Mouse (Mus musculus) kidney, embryonic 15.5 days (tissue): ENCODE data around the gene Mdm2. TPM values are rescaled to one million over a fixed set of nuclear protein-coding genes. Genes with fewer than 3 reads are reported as not detected.

Source experiments
- ATAC-seq: fragments of 200-750 bp; cut with Nextera tagmentation; replicated peaks from 2 replicates; pipeline ENCODE4 v1.8.0; 2017; ENCODE audit warnings: moderate TSS enrichment; ENCODE audit not compliant: low FRiP score
- H3K27ac ChIP-seq: fragments of 300-500 bp; sonication (generic); 2 replicates; pipeline ENCODE4 v1.5.1; 2015; ENCODE audit warnings: mild to moderate bottlenecking, inconsistent platforms
- H3K27me3 ChIP-seq: fragments of 300-500 bp; sonication (generic); 2 replicates; pipeline ENCODE4 v1.6.1; 2015; ENCODE audit warnings: inconsistent platforms
- H3K36me3 ChIP-seq: fragments of 300-500 bp; sonication (generic); 2 replicates; pipeline ENCODE4 v1.6.1; 2015; ENCODE audit warnings: inconsistent platforms
- H3K4me1 ChIP-seq: fragments of 300-500 bp; sonication (generic); 2 replicates; pipeline ENCODE4 v1.6.1; 2015; ENCODE audit warnings: inconsistent platforms
- H3K4me2 ChIP-seq: fragments of 300-500 bp; sonication (generic); 2 replicates; pipeline ENCODE4 v1.6.1; 2015; ENCODE audit warnings: moderate library complexity, mild to moderate bottlenecking, inconsistent platforms
- H3K4me3 ChIP-seq: fragments of 300-500 bp; sonication (generic); replicated peaks from 2 replicates; pipeline ENCODE4 v1.5.1; 2015; ENCODE audit warnings: mild to moderate bottlenecking, inconsistent platforms
- H3K9ac ChIP-seq: fragments of 300-500 bp; sonication (generic); 2 replicates; pipeline ENCODE4 v1.6.1; 2015; ENCODE audit warnings: mild to moderate bottlenecking, inconsistent platforms
- H3K9me3 ChIP-seq: fragments of 300-500 bp; sonication (generic); replicated peaks from 2 replicates; pipeline ENCODE4 v1.6.1; 2016; ENCODE audit warnings: inconsistent platforms
- WGBS: fragments of 180-500 bp; shearing (Covaris S2); methylation state at CpG from one replicate; pipeline ENCODE4 v1.1.7; 2015; ENCODE audit warnings: mixed read lengths; 5-methylcytosine and 5-hydroxymethylcytosine counted together
- polyA plus RNA-seq: library from polyadenylated mRNA; unstranded; fragments of >200 nt; fragmentation: Nextera tagmentation; extraction: Ambion mirVana; gene quantifications from 2 replicates; pipeline ENCODE4 v1.2.1, GENCODE M21; 2015

The Mdm2 gene
- polyA plus RNA-seq, 1 experiment from 2014 or later = 49.7 TPM

DNA sequence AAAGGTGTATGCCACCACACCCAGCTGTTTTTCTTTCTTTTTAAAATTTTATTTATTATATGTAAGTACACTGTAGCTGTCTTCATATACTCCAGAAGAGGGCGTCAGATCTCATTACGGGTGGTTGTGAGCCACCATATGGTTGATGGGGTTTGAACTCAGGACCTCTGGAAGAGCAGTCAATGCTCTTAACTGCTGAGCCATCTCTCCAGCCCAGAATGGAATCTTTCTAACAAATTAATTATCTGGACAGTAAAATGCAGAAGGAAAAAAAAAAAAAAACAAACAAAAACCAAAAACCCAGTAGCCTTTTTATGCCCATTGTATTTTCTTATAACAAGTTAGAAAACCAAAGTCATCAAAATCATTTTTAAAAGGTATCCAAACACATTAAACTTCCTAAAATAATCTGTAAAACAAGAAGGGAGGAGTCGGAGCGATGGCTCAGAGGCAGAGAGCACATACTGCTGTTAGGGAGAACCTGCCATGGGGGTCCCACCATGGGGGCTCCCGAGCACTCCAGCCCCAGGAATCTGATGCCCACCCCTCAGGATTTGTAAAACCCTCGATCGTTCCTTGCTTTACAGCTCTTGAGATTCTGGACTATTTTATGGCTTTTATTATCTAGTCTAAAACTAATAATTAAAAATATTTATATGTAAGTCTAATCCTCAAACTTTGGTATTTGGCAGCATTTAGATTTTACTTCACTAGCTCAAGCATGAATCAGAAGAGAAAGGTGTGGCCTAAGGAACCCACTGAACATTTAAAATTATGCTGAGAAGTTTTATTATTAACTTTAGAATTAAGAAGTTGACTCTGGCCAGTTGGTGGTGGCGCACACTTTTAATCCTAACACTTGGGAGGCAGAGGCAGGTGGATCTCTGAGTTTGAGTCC is 43.4 kb upstream of the Mdm2 start:
- Histone ChIP-seq H3K4me2 (no peak overlapping the region), H3K4me3 (no peak overlapping the region), H3K4me1 (no peaks in the 10 kb centered on the region), H3K36me3 (peaks cover 92% of the 10 kb centered on the region), H3K27me3 (no peaks in the 10 kb centered on the region), H3K9me3 (no peaks in the 10 kb centered on the region), H3K27ac (no peak overlapping the region), H3K9ac (no peak overlapping the region)
- no peak for ATAC-seq
- WGBS = 95% methylated on average over 8 of the region's 8 CpGs

DNA sequence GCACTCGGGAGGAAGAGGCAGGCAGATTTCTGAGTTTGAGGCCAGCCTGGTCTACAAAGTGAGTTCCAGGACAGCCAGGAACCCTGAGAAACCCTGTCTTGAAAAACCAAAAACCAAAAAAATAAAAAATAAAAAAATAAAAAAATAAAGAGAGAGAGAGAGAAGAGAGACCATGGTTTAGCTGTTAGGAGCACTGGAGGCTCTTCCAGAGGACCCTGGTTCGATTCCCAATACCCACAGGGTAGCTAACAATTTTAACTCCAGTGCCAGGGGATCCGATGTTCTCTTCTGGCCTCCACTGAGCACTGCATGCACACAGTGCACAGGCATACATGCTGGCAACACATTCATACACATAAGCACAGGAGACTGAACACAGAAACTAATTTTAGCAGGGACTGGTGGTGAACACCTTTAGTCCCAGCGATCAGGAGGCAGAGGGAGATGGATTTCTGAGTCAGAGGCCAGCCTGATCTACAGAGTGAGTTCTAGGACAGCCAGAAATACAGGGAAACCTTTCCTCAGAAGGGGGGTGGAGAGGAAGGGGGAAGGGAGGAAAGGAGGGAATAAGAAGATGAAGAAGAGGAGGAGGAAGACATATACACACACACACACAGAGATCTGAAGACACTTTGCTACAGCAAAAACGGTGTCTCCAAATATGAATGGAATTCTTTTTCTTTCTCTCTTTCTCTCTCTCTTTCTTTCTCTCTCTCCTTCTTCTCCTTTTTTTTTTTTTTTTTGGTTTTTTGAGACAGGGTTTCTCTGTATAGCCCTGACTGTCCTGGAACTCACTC is 42.5 kb upstream of the Mdm2 start:
- 96% methylated on average over 5 of the region's 5 CpGs for WGBS

DNA sequence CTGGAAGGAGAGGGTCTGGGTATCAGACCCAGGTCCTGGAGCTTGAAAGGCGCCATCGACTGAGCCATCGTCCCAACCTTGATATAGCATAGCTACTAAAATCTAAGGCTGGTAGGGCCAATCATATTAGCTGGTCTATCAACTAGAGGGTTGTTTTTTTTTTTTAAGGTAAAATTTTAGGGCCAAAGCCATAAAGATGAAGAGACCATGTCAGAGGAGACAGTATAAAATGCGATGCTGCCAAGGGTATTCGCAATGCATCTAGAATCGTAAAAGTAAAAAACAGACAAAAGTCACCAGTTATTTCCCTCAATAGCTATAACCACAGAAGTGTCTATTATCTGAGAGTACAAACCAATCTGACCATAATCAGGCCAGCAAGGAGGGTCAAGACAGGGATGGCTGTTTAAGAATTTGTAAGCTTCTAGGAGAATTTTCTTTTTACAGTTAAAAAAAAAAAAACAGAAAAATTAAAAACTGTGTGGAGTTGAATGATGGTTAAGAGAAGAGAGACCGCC is 41.8 kb upstream of the Mdm2 start:
- WGBS = 96% methylated on average over 7 of the region's 7 CpGs
- no peak overlapping the region for H3K9ac ChIP-seq
- H3K27ac ChIP-seq = no peak overlapping the region
- H3K9me3 ChIP-seq = no peaks in the 10 kb centered on the region
- H3K4me3 ChIP-seq = no peak overlapping the region
- H3K4me2 ChIP-seq = no peak overlapping the region
- H3K27me3 ChIP-seq = no peaks in the 10 kb centered on the region
- no peak for ATAC-seq
- peaks cover 83% of the 10 kb centered on the region for H3K36me3 ChIP-seq
- H3K4me1 ChIP-seq = no peaks in the 10 kb centered on the region

More for the DNA sequence above, 42.5 kb upstream of the Mdm2 start:
- H3K4me2 ChIP-seq = no peak overlapping the region
- H3K27ac ChIP-seq = no peak overlapping the region
- peaks cover 90% of the 10 kb centered on the region for H3K36me3 ChIP-seq
- H3K4me3 ChIP-seq = no peak overlapping the region
- no peaks in the 10 kb centered on the region for H3K9me3 ChIP-seq
- no peaks in the 10 kb centered on the region for H3K27me3 ChIP-seq
- H3K9ac ChIP-seq = no peak overlapping the region
- H3K4me1 ChIP-seq = no peaks in the 10 kb centered on the region
- ATAC-seq = no peak

DNA sequence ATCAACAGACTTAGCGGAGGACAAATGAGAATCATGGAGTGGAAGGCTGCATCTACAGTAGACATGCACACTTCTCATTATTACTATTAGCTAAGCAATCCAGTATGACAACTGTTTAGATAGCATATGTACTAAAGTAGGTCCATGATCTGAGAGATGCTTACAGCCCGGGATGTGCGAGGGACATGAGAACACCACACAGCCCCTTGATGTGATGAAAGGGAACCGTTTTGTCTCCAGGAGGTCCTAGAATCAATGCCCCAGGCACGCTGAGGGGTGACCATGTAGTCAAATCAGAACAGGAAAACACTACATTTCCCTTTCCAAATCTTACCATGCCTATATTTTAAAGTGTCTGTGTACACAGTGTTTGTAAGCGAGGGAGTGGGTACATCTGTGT is 41.2 kb upstream of the Mdm2 start:
- no peak overlapping the region for H3K27ac ChIP-seq
- H3K27me3 ChIP-seq = no peaks in the 10 kb centered on the region
- H3K4me1 ChIP-seq = no peaks in the 10 kb centered on the region
- no peak overlapping the region for H3K4me3 ChIP-seq
- H3K9ac ChIP-seq = no peak overlapping the region
- H3K4me2 ChIP-seq = no peak overlapping the region
- no peaks in the 10 kb centered on the region for H3K9me3 ChIP-seq
- WGBS = 95% methylated on average over 6 of the region's 6 CpGs
- ATAC-seq = no peak
- H3K36me3 ChIP-seq = peaks cover 77% of the 10 kb centered on the region

DNA sequence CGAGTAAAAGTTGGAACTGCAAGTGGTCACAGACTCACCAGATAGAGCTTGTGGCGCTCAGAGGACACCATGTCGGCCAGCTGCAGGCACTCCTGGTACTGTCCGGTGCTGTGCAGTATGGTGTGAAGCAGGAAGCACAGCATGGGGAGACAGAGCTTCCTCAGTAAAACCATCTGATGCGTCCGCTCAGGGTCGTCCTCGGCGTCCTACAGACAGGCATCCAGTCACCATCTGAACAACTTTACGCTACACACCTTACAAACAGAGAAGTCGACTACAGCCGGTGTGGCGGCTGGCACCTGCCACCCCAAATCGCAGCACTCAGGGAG is 40.7 kb upstream of the Mdm2 start:
- Histone ChIP-seq H3K9ac (no peak overlapping the region), H3K4me1 (no peaks in the 10 kb centered on the region), H3K9me3 (no peaks in the 10 kb centered on the region), H3K4me3 (no peak overlapping the region), H3K27me3 (no peaks in the 10 kb centered on the region), H3K36me3 (peaks cover 72% of the 10 kb centered on the region), H3K4me2 (no peak overlapping the region), H3K27ac (no peak overlapping the region)
- 95% methylated on average over 14 of the region's 14 CpGs for WGBS
- ATAC-seq = no peak

DNA sequence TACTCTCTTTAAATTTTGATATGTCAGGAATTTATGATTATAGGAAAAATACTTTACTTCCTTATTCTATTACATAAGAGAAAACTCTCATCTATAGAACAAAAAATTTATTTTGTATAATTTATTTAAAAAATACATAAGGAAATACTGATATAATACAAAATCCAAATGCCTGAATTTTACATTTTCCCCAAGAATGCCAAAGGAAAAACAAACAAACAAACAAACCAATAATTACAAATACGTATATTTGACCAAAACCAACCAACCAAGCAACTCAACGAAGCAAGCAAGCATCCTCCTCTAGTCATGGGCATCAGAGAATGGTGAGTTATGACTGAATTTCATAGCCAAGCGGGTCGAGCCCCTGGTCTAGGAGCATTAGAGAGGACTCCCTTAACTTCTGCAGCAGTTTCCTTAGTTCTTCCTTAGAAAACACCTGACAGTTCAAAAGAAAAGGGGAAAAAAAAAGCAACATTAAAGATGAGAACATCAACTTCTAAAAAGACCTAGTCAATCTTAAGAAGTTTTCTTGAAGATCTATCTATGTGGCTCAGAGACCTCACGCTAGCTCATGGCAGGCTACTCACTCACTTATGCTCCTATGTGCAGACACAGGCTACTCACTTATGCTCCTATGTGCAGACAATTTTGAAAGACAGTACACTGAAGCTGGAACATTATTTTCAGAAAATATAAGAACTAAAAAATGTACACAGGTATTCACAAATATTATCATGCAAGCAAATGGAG is 40.1 kb upstream of the Mdm2 start:
- no peak for ATAC-seq
- Histone ChIP-seq H3K4me2 (no peak overlapping the region), H3K27ac (no peak overlapping the region), H3K9me3 (no peaks in the 10 kb centered on the region), H3K27me3 (no peaks in the 10 kb centered on the region), H3K36me3 (peaks cover 66% of the 10 kb centered on the region), H3K4me1 (no peaks in the 10 kb centered on the region), H3K4me3 (no peak overlapping the region), H3K9ac (no peak overlapping the region)
- WGBS = 98% methylated on average over 5 of the region's 5 CpGs

DNA sequence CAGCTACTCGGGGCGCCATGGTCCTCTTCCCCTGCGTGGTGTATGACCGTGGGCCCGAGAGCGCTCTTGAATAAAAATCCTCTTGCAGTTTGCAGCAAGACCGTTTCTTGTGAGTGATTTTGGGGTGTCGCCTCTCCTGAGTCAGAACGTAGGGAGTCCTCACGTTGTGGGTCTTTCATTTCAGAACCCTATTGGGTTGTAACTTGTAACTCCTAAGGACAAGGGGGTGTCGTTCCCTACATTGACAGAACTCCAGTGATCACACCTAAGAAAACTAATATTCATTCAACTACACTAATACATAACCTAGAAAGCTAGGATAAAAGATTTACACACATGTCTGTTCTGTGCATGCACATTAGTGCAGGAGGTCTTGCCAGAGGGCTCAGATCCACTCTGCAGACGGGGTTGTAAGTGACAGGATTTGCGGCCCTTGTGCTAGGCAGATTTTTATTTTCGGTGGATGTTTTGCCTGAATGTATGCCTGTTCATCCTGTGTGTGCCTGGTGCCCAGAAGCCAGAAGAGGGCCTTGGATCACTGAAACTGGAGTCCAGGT is 39.3 kb upstream of the Mdm2 start:
- H3K9ac ChIP-seq = no peak overlapping the region
- H3K36me3 ChIP-seq = peaks cover 58% of the 10 kb centered on the region
- H3K4me1 ChIP-seq = peaks cover 7% of the 10 kb centered on the region
- WGBS = 95% methylated on average over 14 of the region's 14 CpGs
- H3K4me3 ChIP-seq = no peak overlapping the region
- H3K27ac ChIP-seq = no peak overlapping the region
- H3K9me3 ChIP-seq = no peaks in the 10 kb centered on the region
- H3K27me3 ChIP-seq = no peaks in the 10 kb centered on the region
- ATAC-seq = no peak
- no peak overlapping the region for H3K4me2 ChIP-seq

DNA sequence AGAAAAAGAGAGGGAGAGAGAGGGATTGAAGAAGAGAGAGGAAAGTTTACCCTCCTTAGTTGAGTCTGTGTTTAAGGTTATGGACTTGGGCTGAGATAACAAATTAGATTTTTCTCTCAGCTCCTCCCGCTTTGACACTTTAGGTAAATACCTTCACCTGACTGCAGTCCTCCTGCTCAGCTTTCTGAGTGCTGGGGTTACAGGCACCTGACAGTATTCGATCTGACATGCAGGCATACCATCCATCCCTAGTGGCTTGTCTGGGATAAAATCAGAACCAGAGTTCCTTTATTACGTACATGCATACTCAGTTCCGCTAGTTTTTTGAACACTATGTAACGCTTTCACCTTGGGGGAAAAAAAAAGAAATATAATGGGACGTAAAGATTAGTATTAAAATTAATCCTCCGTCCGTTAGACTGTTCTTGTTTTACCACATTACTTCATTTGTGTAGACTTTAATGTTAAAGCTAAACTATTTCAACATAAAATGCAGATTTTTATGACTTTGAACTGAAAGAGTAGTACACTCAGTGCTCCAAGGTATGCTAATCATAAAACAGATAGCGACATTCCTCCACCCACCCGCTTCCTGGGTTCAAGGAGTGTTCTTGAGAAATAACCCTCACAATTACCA is 38.6 kb upstream of the Mdm2 start:
- H3K4me1 ChIP-seq = peaks cover 7% of the 10 kb centered on the region
- peak overlapping the region; percentile 56; the same call in 1 of the 2 replicates for H3K27ac ChIP-seq
- ATAC-seq = no peak
- H3K4me2 ChIP-seq = no peak overlapping the region
- H3K27me3 ChIP-seq = no peaks in the 10 kb centered on the region
- WGBS = 96% methylated on average over 10 of the region's 10 CpGs
- no peaks in the 10 kb centered on the region for H3K9me3 ChIP-seq
- H3K36me3 ChIP-seq = peaks cover 51% of the 10 kb centered on the region
- H3K4me3 ChIP-seq = no peak overlapping the region
- no peak overlapping the region for H3K9ac ChIP-seq

DNA sequence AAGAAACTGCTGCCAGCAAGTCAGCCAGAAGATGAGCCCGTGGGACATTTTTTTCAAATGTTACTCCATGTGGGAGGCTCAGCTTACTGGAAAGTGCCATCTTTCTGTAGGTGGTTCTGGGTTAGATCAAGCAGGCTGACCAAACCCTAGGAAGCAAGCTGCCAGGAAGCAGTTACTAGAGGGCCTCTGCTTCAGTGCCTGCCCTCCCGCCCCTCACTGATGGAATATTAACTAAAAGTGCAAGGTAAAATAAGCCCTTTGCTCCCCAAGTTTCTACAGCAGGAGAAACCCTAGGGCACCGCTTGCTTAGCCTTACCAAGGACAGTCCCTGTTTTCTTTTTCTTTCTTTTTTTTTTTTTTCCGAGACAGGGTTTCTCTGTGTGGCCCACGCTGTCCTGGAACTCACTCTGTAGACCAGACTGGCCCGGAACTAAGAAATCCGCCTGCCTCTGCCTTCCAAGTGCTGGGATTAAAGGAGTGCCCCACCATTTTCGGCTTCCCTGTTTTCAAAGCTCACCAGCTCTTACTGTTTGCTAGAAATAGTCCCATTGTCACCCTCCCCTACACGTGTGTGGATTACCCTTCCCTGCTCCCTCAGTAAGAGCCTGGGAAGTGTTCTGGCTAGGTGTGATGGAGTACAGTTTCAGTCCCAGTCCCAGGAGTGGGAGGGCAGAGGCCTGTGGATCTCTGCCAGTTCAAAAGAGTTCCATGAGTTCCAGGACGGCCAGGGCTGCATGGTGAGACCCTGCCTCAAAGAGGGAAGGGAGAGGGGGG is 37.9 kb upstream of the Mdm2 start:
- no peak for ATAC-seq
- H3K9me3 ChIP-seq = no peaks in the 10 kb centered on the region
- 89% methylated on average over 10 of the region's 10 CpGs for WGBS
- peak overlapping the region; percentile 56 for H3K27ac ChIP-seq
- no peaks in the 10 kb centered on the region for H3K27me3 ChIP-seq
- H3K9ac ChIP-seq = no peak overlapping the region
- peaks cover 48% of the 10 kb centered on the region for H3K36me3 ChIP-seq
- H3K4me2 ChIP-seq = no peak overlapping the region
- H3K4me1 ChIP-seq = peaks cover 7% of the 10 kb centered on the region
- H3K4me3 ChIP-seq = no peak overlapping the region

DNA sequence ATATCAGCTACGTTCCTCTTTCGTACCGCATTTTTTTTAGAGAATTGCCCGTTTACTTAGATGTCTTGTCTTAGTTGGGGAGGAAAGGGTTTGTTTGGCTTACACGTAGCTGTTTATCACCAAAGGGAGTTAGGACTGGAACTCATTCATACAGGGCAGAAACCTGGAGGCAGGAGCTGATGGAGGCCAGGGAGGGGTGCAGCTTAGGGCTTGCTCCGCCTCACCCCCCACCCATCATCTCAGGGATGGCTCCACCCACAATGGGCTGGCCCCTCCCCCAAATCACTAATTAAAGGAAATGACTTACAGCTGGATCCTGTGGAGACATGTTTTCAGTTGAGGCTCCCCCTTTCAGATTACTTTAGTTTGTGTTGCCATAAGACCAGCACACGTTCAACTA is 37.2 kb upstream of the Mdm2 start:
- peak overlapping the region; percentile 25; the same call in 1 of the 2 replicates for H3K27ac ChIP-seq
- WGBS = 93% methylated on average over 7 of the region's 7 CpGs
- H3K9ac ChIP-seq = no peak overlapping the region
- no peak overlapping the region for H3K4me2 ChIP-seq
- no peaks in the 10 kb centered on the region for H3K27me3 ChIP-seq
- H3K36me3 ChIP-seq = peaks cover 42% of the 10 kb centered on the region
- no peak overlapping the region for H3K4me3 ChIP-seq
- no peaks in the 10 kb centered on the region for H3K9me3 ChIP-seq
- H3K4me1 ChIP-seq = peaks cover 7% of the 10 kb centered on the region
- no peak for ATAC-seq
